Mouse (Mus musculus) CH12.LX (cell line): ENCODE results near the gene Agbl5.

Experiments
- CTCF ChIP-seq, 2 experiments: IDR thresholded peaks in 1 of 2; conservative IDR thresholded peaks in 1 of 2; 2 replicates each; pipeline ENCODE4 v1.5.1; 2011 to 2012; ENCODE audit warnings: low read depth in 2 of 2, low read length in 2 of 2, improper control_type of control experiment in 1 of 2, inconsistent platforms in 1 of 2, mild to moderate bottlenecking in 1 of 2, moderate library complexity in 1 of 2
- E2F4 ChIP-seq: IDR thresholded peaks from 2 replicates; pipeline ENCODE4 v1.6.1; 2011; ENCODE audit warnings: low read depth, low read length, improper control_type of control experiment; ENCODE audit not compliant: insufficient replicate concordance
- EP300 ChIP-seq: IDR thresholded peaks from 2 replicates; pipeline ENCODE4 v1.6.1; 2011; ENCODE audit warnings: low read length, improper control_type of control experiment
- MAX ChIP-seq: IDR thresholded peaks from 2 replicates; pipeline ENCODE4 v1.6.1; 2011; ENCODE audit warnings: low read length, improper control_type of control experiment
- POLR2A ChIP-seq: IDR thresholded peaks from 2 replicates; pipeline ENCODE4 v1.6.1; 2011; ENCODE audit warnings: low read depth, mild to moderate bottlenecking, improper control_type of control experiment, low read length
- SIN3A ChIP-seq: IDR thresholded peaks from 2 replicates; pipeline ENCODE4 v1.6.1; 2012; ENCODE audit warnings: low read length, improper control_type of control experiment, inconsistent platforms
- ZMIZ1 ChIP-seq: IDR thresholded peaks from 2 replicates; pipeline ENCODE4 v1.6.1; 2012; ENCODE audit warnings: low read depth, mild to moderate bottlenecking, inconsistent platforms, low read length, improper control_type of control experiment

- no peak for TF ChIP-seq CTCF (conservative IDR thresholded peaks at IDR 0.05 in 1 of 2, IDR thresholded peaks at IDR 0.05 in 1 of 2; ENCODE audit: low read depth in 2 of 2, low read length in 2 of 2)
- TF ChIP-seq EP300 = no peak
- TF ChIP-seq MAX = no peak
- no peak for TF ChIP-seq POLR2A
- TF ChIP-seq SIN3A = no peak
- TF ChIP-seq E2F4 = no peak
- TF ChIP-seq ZMIZ1 = no peak
Measured at GRCm38 (mm10) chr5:30887858-30888336, 597 bp upstream of the Agbl5 start.
